8 mouse cellular contexts compared by ENCODE assay signal in genomic region chr6:34995265-34995681, GRCm38 (mm10). TPM values are rescaled to one million over a fixed set of nuclear protein-coding genes. Genes with fewer than 3 reads are reported as not detected.
DNase-seq lines count a peak whose midpoint lies in the region; ATAC-seq and TF ChIP-seq lines count a peak whose summit lies in the region.

No protein-coding gene starts in this region.

- no peaks in the 10 kb centered on the region for H3K36me3 ChIP-seq in hindbrain, postnatal 0 days (ENCODE audit: insufficient read depth, low read length)

- peak; percentile 94 for TF ChIP-seq CTCF in gastrocnemius, adult 2 months (IDR thresholded peaks at IDR 0.05)
- peak; percentile 94 for TF ChIP-seq CTCF in hindbrain, postnatal 0 days (IDR thresholded peaks at IDR 0.05; ENCODE audit: low read depth)

- H3K27me3 ChIP-seq in hindbrain, postnatal 0 days (ENCODE audit: insufficient read depth, low read length), result no peaks in the 10 kb centered on the region

- peaks cover 4% of the 10 kb centered on the region; the same call in 1 of the 2 replicates for H3K4me1 ChIP-seq in hindbrain, postnatal 0 days (ENCODE audit: insufficient read depth, low read length)

- peak overlapping the region; percentile 71 for H3K4me3 ChIP-seq in gastrocnemius, adult 2 months
- no peak overlapping the region for H3K4me3 ChIP-seq in hindbrain, postnatal 0 days (ENCODE audit: low read length)

- ATAC-seq in common myeloid progenitor, adult 5-6 weeks (replicated peaks; ENCODE audit: low read depth, poor library complexity, severe bottlenecking), result peak; percentile 93
- peak; percentile 70 for ATAC-seq in hindbrain, postnatal 0 days
- peak; percentile 93 for ATAC-seq in megakaryocyte progenitor cell, adult 5-6 weeks (replicated peaks; ENCODE audit: poor library complexity)

- peak; percentile 96 for DNase-seq in ZHBTc4 (ENCODE audit: low read depth, low spot score)
- DNase-seq in gastrocnemius, adult 2 months, result peak; percentile 83
- peak; percentile 91 for DNase-seq in hindbrain, postnatal 0 days (ENCODE audit: low spot score)
- DNase-seq in left cerebral cortex, adult 8-10 months (ENCODE audit: low spot score in 2 of 2), result peak; percentile 53 to 71
- DNase-seq in right cerebral cortex, postnatal 14 days, result peak; percentile 88
- DNase-seq in urinary bladder, postnatal 36 days (ENCODE audit: low spot score in 2 of 2), result peak; percentile 80 to 83

- WGBS in hindbrain, postnatal 0 days, result 5% methylated on average over 13 of the region's 13 CpGs

- peak overlapping the region; percentile 53 for H3K4me2 ChIP-seq in hindbrain, postnatal 0 days (ENCODE audit: low read depth, low read length)

- intact Hi-C loops in gastrocnemius, adult 2 months (cut with DNase I), result no loop called here

- no peak overlapping the region for H3K9ac ChIP-seq in hindbrain, postnatal 0 days (replicated peaks; ENCODE audit: low read length)

- H3K9me3 ChIP-seq in hindbrain, postnatal 0 days (ENCODE audit: low read length), result no peaks in the 10 kb centered on the region

- H3K27ac ChIP-seq in gastrocnemius, adult 2 months, result no peak overlapping the region
- H3K27ac ChIP-seq in hindbrain, postnatal 0 days, result no peak overlapping the region

RNA-seq across cellular contexts. Expression of gene Slc23a4, which starts 7.1 kb away (rescaled TPM):
- 0.18 and 0.39 TPM in 2 replicates for total RNA-seq in common myeloid progenitor, adult 5-6 weeks (2017)
- total RNA-seq in gastrocnemius, adult 2 months (2021), result not detected
- 1.8 and 2.6 TPM in 2 replicates for total RNA-seq in hindbrain, postnatal 0 days (2014; rRNA removed)
- 0.67 and 0.68 TPM in 2 replicates for polyA plus RNA-seq in hindbrain, postnatal 0 days (2015; fragmentation: Nextera tagmentation; extraction: Ambion mirVana)
- 1 to 10 TPM in 3 of 4 experiments, under 1 TPM in 1; 0.67 to 2.2 (median 1.4) TPM for total RNA-seq in left cerebral cortex, adult 8-10 months (2022)
- total RNA-seq in megakaryocyte progenitor cell, adult 5-6 weeks (2015), result 0.42 TPM in 1 of 2 replicates, not detected in the other
- total RNA-seq in megakaryocyte progenitor cell, adult 5-6 weeks (2017), result 0.10 TPM in 1 of 2 replicates, not detected in the other
